Mouse (Mus musculus) liver, adult 2 months (tissue): ENCODE results near the gene Cyp2d26.

Experiments
- CTCF ChIP-seq: fragments of 200-500 bp; IDR thresholded peaks from 2 replicates; pipeline ENCODE4 v1.5.1; 2011; ENCODE audit warnings: low read depth, low read length, control low read depth
- POLR2A ChIP-seq: fragments of 200-500 bp; IDR thresholded peaks from 2 replicates; pipeline ENCODE4 v1.6.1; 2011; ENCODE audit warnings: low read length, control low read depth; ENCODE audit not compliant: insufficient read depth; ENCODE audit errors: extremely low read depth

DNA sequence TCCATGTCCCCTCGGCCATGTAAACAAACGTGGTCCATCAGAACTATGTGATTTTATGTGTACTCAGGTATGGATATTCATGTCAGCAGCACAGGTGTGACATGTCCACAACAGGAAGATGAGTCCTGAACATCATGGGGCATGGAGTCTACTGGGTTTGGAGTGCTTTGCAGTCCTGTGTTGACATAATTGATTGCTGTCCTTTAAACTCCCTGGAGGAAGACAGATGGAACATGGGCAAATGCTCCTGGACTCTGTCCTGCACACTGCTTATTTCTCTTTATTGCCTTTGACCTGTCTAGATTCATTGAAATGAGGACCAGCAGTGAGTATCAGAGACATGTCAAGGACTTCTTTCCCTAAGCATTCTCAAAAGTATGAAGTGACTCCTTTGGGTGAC, 28.2 kb downstream of the Cyp2d26 start:
- TF ChIP-seq CTCF (no peak), POLR2A (no peak)
